ENCODE assay signal across 8 mouse cellular contexts in genomic region chr1:99772183-99772582, GRCm38 (mm10). TPM values are rescaled to one million over a fixed set of nuclear protein-coding genes. Genes with fewer than 3 reads are reported as not detected.
DNase-seq lines count a peak whose midpoint lies in the region; ATAC-seq and TF ChIP-seq lines count a peak whose summit lies in the region.

No protein-coding gene starts in this region.

- ATAC-seq in embryonic facial prominence, embryonic 11.5 days (replicated peaks; ENCODE audit: insufficient number of reproducible peaks, low FRiP score, low TSS enrichment, low read depth) = peak; percentile 93

- H3K9me3 ChIP-seq in MEL (replicated peaks; ENCODE audit: insufficient read depth, low read length) = no peaks in the 10 kb centered on the region
- H3K9me3 ChIP-seq in embryonic facial prominence, embryonic 11.5 days (replicated peaks; ENCODE audit: control insufficient read depth, low read length) = no peaks in the 10 kb centered on the region

- H3K4me3 ChIP-seq in MEL (ENCODE audit: control insufficient read depth in 1 of 2, insufficient read depth in 1 of 2, low read depth in 2 of 2, low read length in 2 of 2) = no peak overlapping the region
- H3K4me3 ChIP-seq in embryonic facial prominence, embryonic 11.5 days (ENCODE audit: low read depth, low read length) = no peak overlapping the region

- H3K4me2 ChIP-seq in embryonic facial prominence, embryonic 11.5 days (ENCODE audit: low read depth, low read length) = no peak overlapping the region

- H3K9ac ChIP-seq in MEL (ENCODE audit: control insufficient read depth, low read depth, low read length, poor library complexity, severe bottlenecking) = no peak overlapping the region
- no peak overlapping the region for H3K9ac ChIP-seq in embryonic facial prominence, embryonic 11.5 days (replicated peaks; ENCODE audit: low read length)

- H3K27me3 ChIP-seq in MEL (ENCODE audit: control insufficient read depth in 1 of 2, insufficient read depth in 2 of 2, low read length in 2 of 2) = no peaks in the 10 kb centered on the region
- no peaks in the 10 kb centered on the region for H3K27me3 ChIP-seq in embryonic facial prominence, embryonic 11.5 days (ENCODE audit: control insufficient read depth, insufficient read depth, low read length)

- no peaks in the 10 kb centered on the region for H3K4me1 ChIP-seq in MEL (ENCODE audit: control insufficient read depth in 1 of 2, insufficient read depth in 2 of 2, low read length in 2 of 2)
- no peaks in the 10 kb centered on the region for H3K4me1 ChIP-seq in embryonic facial prominence, embryonic 11.5 days (ENCODE audit: control insufficient read depth, insufficient read depth, low read length)

- no peak for TF ChIP-seq EP300 in MEL (IDR thresholded peaks at IDR 0.05; ENCODE audit: low read depth in 1 of 2, low read length in 2 of 2)

- H3K36me3 ChIP-seq in MEL (ENCODE audit: control insufficient read depth in 1 of 2, insufficient read depth in 2 of 2, low read length in 2 of 2) = no peaks in the 10 kb centered on the region
- H3K36me3 ChIP-seq in embryonic facial prominence, embryonic 11.5 days (replicated peaks; ENCODE audit: control insufficient read depth, insufficient read depth, low read depth, low read length) = no peaks in the 10 kb centered on the region

- peak; percentile 12 for DNase-seq in MEL (ENCODE audit: low read depth, low spot score)
- peak; percentile 3 to 21 for DNase-seq in adrenal gland, adult 18-20 months (ENCODE audit: low spot score in 2 of 2)
- DNase-seq in embryonic facial prominence, embryonic 11.5 days (ENCODE audit: low spot score) = peak; percentile 94
- peak; percentile 70 for DNase-seq in heart, postnatal 4 days
- DNase-seq in layer of hippocampus, adult 8-10 months (ENCODE audit: low spot score in 2 of 2) = peak; percentile 15 to 52
- DNase-seq in lung, postnatal 14 days = peak; percentile 14
- peak; percentile 79 for DNase-seq in right cerebral cortex, adult 18-20 months
- no peak for DNase-seq in spleen, postnatal 36 days (ENCODE audit: low spot score in 2 of 2)

- no peak for TF ChIP-seq CTCF in MEL (IDR thresholded peaks at IDR 0.05 in 2 of 3, conservative IDR thresholded peaks at IDR 0.05 in 1 of 3; ENCODE audit: control insufficient read depth in 1 of 3, insufficient read depth in 1 of 3, low read depth in 2 of 3, low read length in 3 of 3, poor library complexity in 1 of 3, severe bottlenecking in 1 of 3)

- no peak overlapping the region for H3K27ac ChIP-seq in MEL (ENCODE audit: control insufficient read depth, low read depth, low read length)
- H3K27ac ChIP-seq in embryonic facial prominence, embryonic 11.5 days (replicated peaks; ENCODE audit: low read depth, low read length) = no peak overlapping the region

- WGBS in embryonic facial prominence, embryonic 11.5 days = under 1% methylated on average over 19 of the region's 19 CpGs

- TF ChIP-seq RAD21 in MEL (IDR thresholded peaks at IDR 0.05; ENCODE audit: low read depth, low read length) = no peak

- no peaks in the 10 kb centered on the region for H3K79me2 ChIP-seq in MEL (ENCODE audit: control insufficient read depth, insufficient read depth, low read length, poor library complexity)

- no peak for TF ChIP-seq POLR2A in MEL (IDR thresholded peaks at IDR 0.05; ENCODE audit: control insufficient read depth in 1 of 2, insufficient read depth in 1 of 2, low read depth in 1 of 2, low read length in 2 of 2, poor library complexity in 1 of 2)

TF ChIP-seq in MEL, 35 proteins besides CTCF, POLR2A, EP300 and RAD21:
- TF ChIP-seq E2F4 (IDR thresholded peaks at IDR 0.05; ENCODE audit: borderline replicate concordance, low read depth, low read length) (no peak), TAL1 (IDR thresholded peaks at IDR 0.05; ENCODE audit: low read length) (no peak), GABPA (IDR thresholded peaks at IDR 0.05; ENCODE audit: low read depth, low read length) (no peak), NRF1 (IDR thresholded peaks at IDR 0.05; ENCODE audit: insufficient read depth, low read depth, low read length, poor library complexity, severe bottlenecking) (no peak), SMC3 (IDR thresholded peaks at IDR 0.05; ENCODE audit: low read depth, low read length) (no peak), ZMIZ1 (IDR thresholded peaks at IDR 0.05; ENCODE audit: low read depth, low read length) (no peak), MYC (IDR thresholded peaks at IDR 0.05; ENCODE audit: low read depth, low read length) (no peak), USF1 (IDR thresholded peaks at IDR 0.05; ENCODE audit: low read depth, low read length) (no peak), ZC3H11A (IDR thresholded peaks at IDR 0.05; ENCODE audit: low read depth, low read length) (no peak), TBP (IDR thresholded peaks at IDR 0.05; ENCODE audit: low read depth, low read length) (no peak), ELF1 (IDR thresholded peaks at IDR 0.05; ENCODE audit: low read depth, low read length) (no peak), POLR2AphosphoS5 (IDR thresholded peaks at IDR 0.05; ENCODE audit: borderline replicate concordance, low read depth, low read length) (no peak), NELFE (IDR thresholded peaks at IDR 0.05; ENCODE audit: low read depth, low read length) (no peak)

RNA-seq across cellular contexts. Expression of gene Cntnap5b, which starts 0.4 kb away (rescaled TPM):
- total RNA-seq in MEL (2012; rRNA removed) = not detected in 2 replicates
- polyA plus RNA-seq in MEL (2012; ENCODE audit: insufficient read depth in 1 of 2, insufficient read length in 2 of 2, low read depth in 1 of 2, low replicate concordance in 2 of 2, missing spikeins in 1 of 2) = not detected
- total RNA-seq in adrenal gland, adult 18-20 months (2021) = under 1 TPM; 0.26 to 0.73 TPM
- 0.10 TPM in 1 of 2 replicates, not detected in the other for polyA plus RNA-seq in embryonic facial prominence, embryonic 11.5 days (2014; fragmentation: Nextera tagmentation; extraction: Ambion mirVana)
- under 1 TPM; 0.31 to 0.32 TPM for total RNA-seq in heart, postnatal 4 days (2021)
- 10 to 100 TPM; 18.2 to 22.3 (median 20.1) TPM for total RNA-seq in layer of hippocampus, adult 8-10 months (2022)

Comparison
In these comparisons a context has a peak if more than half of its experiments do, and no peak if none do; other contexts are left out.
1. DNase-seq: peak in MEL (single experiment), adrenal gland, adult 18-20 months (2 of 2), embryonic facial prominence, embryonic 11.5 days (single experiment), heart, postnatal 4 days (single experiment), layer of hippocampus, adult 8-10 months (2 of 2), lung, postnatal 14 days (single experiment) and right cerebral cortex, adult 18-20 months (single experiment); none in spleen, postnatal 36 days (0 of 2).
2. RNA of gene Cntnap5b, which starts 0.4 kb away (total RNA-seq): 18.2 to 22.3 TPM in layer of hippocampus, adult 8-10 months; 0.26 to 0.73 TPM in adrenal gland, adult 18-20 months, 0.31 to 0.32 TPM in heart, postnatal 4 days and not detected in MEL; every median in the first group is over 10 times any median in the second.